Mouse (Mus musculus): ENCODE measurements around the gene Tmem212. TPM values are rescaled to one million over a fixed set of nuclear protein-coding genes. Genes with fewer than 3 reads are reported as not detected.

The Tmem212 gene
- total RNA-seq, 2 experiments from 2014 or later, result not detected

DNA sequence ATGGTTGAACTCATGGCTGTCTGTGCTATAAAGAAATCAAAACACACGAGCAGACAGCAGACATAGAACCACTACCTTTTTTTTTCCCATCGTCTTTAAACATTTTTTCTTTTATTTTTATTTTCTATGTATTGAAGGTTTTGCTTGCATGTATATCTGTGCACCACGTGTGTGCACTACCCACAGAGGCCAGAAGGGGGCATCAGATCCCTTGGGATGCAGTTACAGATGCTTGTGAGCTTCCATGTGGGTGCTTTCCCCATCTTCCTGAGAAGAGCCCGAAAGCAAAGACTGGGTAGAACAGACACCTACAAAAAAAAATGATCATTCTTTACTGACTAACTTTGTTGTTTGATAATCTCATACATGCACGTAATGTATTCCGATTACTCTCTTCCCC lies 5.7 kb upstream of the Tmem212 start:
- ATAC-seq (replicated peaks; ENCODE audit: poor library complexity, severe bottlenecking), result no peak

DNA sequence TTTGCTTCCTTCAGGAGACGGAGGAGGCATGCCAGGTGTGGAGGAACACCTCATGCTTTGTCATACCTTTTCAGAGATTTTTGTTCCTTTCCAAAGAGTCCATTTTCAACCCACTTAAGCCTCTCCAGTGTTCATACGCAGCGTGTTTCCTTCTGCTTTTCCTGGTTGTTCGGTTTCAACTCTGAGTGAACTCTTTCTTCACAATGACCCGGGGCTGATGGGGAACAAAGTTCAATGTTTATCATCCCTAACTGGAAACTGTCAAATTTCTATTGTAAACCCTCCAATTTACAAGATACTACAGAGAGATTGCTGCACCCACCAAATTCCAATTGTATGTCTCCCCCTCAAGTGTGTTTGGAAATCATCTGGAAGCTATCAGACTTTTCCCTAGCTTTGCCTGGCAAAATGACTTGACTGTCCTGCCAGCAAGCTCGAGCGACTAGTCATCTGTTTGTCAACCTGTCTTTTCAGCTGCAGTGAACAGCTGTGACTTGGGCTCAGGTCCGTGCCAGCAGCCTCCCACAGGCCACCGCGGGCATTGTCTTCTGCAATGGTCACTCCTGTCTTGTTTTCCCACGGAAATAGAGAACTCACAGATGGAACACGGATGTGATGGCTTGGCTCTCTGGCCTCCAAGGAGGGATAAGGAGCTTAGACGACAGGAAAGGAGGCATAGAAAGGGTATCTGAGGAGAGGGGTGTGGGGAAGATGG lies 3.0 kb upstream of the Tmem212 start:
- ATAC-seq (replicated peaks; ENCODE audit: poor library complexity, severe bottlenecking), result no peak; the same call in 1 of the 2 replicates

DNA sequence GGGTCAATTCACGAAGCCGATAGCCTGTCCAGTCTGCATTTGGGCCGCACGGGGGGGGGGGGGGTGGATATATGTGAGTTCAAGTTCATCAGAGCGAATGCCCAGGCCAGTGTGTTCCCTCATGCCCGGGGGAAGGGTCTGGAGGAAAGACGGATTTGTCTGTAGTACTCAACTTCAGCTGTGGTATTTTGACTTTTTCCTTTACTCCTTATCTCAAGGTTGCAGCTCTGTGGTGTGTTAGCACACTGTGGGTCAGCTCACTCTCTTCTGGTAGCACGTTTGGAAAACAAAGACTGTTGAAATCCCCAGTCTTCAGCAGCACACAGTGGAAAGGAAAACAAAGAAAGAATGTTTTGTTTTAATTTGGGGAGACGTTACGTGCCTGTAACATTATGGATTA lies 2.0 kb upstream of the Tmem212 start:
- peak; percentile 27; the same call in 1 of the 2 replicates for ATAC-seq (replicated peaks; ENCODE audit: poor library complexity, severe bottlenecking)

DNA sequence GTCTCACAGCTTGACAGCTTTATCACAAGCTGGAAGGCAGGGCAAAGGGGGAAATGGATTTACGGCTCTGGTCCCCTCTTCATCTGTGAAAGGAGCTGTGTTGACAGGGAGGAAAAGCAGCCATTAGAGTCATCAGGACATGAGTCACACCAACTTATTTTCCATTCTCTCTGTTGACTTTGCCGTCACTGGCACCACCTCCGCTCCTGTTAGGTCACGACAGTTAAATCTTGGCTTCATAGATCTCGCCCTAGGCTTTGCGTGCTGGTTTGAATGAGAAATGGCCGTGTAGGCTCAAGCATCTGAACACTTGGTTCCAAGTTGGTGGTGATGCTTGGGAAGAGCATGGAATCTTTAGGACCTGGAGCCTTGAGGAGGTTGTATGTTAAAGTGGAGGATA lies 9.6 kb downstream of the Tmem212 start:
- no peak for ATAC-seq (replicated peaks; ENCODE audit: poor library complexity, severe bottlenecking)

DNA sequence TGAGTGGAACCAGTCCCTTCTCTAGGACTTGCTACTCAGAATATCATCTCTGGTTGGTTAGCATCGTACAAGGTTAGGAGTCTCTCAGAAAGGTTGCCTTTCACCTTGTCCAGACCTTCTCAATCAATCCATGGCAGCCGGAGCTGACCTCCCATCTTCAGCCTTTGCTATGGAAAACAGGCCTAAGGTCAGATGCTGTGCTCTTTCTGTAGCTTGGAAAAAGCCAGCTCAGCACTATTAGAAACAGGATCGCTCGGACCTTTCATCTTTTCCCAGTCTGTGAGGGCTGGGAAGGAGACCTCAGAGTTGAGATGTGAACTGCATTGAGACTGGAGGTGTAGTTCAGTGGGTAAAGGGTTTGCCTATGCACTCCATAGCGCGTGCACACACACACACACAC lies 10.6 kb downstream of the Tmem212 start:
- ATAC-seq (replicated peaks; ENCODE audit: poor library complexity, severe bottlenecking), result no peak

DNA sequence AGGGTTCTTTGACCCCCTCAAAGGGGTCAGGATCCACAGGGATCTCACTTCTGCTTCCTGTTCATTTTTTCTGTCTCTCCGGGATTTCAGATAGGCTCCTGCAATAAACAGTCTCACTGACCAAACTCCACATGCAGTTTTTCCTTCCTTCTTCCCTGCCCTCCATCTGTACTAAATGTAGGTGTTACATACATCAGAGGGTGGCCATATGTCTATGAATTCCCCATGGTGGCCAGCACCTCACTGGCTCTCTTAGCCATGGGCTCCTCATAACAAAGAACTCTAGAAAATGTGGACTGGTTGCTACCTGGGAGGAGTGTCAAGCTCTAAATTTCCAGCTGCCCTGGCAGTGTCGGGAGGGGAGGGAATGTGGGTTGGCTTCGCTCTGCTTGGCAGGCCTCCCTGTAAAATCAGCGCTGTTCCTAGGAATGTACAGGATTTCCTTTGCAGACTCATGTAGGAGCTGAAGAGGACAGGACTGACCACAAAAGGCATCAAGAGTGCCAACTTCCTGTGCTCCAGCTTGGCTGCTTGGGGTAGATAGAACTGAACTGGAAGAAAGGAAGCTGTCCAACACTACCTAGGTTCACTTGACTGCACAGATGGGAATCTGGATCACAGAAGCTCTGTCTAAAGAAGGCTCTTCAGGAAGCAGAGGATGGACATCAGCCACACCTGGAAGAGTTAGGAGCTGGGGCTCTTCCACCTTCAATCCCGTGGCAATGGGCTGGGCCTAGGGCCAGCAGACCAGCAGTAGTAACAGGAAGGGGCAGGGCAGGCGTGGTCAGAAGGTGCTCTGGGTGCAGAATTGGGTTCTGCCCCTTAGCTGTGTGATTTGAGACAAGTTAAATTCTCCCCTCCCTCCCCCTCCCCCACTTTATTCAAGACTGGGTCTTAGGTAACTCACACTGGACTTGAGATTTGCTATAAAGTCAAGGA lies 14.0 kb downstream of the Tmem212 start:
- ATAC-seq (replicated peaks; ENCODE audit: poor library complexity, severe bottlenecking), result no peak

DNA sequence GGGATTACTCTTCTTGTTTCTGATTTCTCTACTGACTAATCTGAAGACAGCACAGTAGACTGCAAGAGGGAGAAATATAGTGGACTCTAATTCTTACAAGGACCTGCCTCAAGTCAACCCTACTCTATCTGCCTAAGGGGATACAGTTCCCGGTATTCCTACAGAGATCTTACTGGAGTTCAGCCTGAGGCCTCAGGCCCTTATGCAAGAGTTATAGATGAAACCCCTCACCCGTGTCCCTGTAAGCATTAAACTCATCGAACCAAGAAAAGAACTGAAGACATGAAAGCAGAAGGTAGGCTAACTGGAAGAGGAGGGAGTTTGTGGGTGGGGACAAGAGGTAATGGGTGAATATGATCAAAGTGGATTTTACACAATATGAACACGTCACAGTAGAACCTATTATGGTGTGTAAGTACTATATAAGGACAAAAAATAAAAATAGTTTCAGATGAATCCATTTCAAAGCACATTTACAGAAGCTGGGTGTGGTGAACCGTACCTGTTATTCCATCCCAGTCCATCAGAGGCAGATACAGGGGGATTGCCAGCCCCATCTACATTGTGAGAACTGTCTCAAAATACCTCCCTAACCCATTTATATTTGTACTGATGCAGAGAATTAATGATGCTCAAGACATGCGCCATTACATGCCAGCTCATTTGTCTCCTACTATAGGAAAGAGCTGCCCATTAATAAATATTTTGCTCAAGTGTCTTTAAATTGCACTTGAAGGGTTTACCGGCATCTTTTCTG lies 17.1 kb downstream of the Tmem212 start:
- ATAC-seq (replicated peaks; ENCODE audit: poor library complexity, severe bottlenecking), result no peak

DNA sequence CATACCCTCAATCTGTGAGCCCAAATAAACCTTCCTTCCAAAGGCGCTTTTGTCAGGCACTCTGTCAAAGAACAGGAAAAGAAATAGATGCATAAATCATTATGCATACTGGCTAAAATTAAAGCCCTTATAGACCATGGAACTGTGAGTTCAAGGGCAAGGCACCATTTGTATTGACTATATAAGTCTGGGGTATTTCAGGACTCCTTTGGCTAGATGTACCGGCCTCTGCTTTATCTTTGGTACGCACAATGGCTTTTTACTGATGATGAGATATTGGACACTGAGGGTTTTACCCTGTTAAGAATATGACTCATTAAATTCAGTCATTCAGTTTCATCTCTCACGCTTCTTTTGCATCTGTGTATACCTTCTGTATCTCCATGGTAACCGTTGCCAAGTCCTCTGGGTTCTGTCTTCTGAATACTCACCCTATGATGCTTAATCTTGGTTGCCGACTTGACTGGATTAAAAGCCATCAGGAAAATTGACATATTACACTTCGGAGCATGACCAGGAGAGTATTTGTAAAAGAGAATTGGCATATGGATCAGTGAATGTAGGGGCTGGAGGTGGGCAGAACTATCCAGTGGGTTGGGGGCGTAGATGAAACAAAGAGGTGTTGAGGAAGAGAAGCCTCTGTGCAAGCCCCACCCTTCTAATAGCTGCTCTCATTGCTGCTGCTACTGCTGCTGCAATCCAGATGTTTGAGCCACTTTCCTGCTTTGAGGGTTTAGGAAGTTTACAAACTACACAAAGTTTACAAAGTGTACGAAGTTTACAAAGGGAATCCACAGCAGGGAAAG lies 22.7 kb downstream of the Tmem212 start:
- ATAC-seq (replicated peaks; ENCODE audit: poor library complexity, severe bottlenecking), result no peak

DNA sequence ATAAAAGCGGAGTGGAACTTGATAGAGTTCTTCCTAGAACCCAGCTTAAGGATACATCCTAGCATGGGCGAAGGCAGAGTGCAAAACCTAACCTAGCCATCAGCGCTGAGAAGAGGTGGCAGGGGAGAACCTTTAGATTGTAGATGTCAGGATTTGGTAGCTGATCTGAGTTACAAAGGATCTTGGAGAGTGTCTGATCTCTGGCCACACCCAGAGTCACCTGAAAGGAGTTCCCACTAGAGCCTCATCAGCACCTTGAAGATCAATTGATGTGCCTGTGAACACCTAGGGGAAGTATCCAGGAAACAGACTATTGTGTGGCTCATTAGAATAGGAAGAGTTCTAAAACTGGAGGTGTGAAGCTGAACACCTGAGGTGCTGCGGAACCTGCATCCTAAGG lies 23.7 kb downstream of the Tmem212 start:
- ATAC-seq (replicated peaks; ENCODE audit: poor library complexity, severe bottlenecking), result no peak

DNA sequence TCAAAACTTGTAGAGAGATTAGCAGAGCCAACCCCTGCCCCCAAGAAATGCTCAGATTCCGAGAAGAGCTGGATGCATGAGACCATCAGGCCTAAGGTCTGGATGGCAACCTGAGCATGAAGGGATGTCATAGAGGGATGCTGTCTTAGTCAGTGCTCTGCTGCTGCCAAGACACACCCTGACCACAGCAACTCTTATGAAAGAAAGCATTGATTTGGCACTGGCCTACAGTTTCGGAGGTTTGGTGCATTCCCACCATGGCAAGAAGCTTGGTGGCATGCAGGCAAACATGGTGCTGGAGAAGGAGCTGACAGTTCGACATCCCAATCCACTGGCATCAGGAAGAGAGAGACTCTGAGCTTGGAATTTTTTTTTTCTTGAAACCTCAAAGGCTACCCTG lies 24.3 kb downstream of the Tmem212 start:
- no peak for ATAC-seq (replicated peaks; ENCODE audit: poor library complexity, severe bottlenecking)

DNA sequence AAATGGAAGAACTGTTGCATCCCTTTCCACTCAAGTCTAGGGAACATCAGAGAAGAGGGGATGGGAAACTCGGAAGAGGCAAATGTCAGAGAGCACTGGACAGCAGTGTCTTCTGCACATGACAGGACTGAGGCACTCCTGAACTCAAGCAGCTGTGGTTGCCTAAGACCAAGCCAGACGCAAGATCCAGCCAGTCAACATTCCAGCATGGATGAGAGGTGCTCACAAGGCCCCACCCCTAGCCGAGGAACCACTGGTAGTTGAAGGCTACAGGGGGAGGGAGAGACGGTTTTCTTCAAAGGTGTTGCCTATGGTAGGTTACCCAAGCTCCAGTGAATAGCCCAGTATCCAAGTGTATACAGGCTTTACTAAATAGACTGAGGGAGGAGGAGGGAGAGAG lies 24.8 kb downstream of the Tmem212 start:
- ATAC-seq (replicated peaks; ENCODE audit: poor library complexity, severe bottlenecking), result no peak

DNA sequence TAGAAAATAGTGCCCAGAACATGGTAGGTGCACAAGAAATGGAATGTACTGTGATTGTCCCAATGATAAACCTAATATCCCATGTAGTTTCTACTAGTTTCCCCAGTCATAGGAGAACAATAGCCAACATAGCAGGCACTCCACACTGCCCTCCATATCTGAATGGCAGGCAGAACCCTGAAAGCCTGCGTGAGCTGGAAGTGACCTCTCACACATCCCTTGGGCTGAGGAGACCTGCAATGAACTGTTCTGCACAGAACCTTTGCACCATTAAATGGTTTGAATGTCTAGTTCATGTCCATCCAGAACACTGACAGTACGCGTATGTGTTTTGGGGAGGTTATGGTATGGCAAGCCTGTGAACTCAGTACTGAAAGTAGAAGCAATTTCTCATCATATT lies 27.5 kb downstream of the Tmem212 start:
- no peak for ATAC-seq (replicated peaks; ENCODE audit: poor library complexity, severe bottlenecking)

DNA sequence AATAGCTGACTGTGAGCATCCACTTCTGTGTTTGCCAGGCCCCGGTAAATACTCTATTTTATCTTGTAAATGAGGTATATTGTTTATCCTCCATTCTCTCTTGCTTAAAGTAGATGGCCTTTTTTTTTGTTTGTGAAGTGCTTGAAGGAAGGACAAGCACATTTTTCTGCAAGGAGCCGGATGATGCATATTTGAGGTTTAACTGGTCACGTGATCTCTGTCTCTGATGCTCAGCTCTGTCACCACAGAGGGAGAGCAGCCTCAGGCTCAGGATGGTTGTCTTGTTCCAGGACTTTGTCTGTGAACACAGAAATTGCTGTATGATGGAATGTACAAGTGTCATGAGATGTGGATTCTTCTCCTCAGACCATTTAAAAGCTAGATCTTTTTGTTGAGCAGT lies 28.4 kb downstream of the Tmem212 start:
- no peak for ATAC-seq (replicated peaks; ENCODE audit: poor library complexity, severe bottlenecking)

DNA sequence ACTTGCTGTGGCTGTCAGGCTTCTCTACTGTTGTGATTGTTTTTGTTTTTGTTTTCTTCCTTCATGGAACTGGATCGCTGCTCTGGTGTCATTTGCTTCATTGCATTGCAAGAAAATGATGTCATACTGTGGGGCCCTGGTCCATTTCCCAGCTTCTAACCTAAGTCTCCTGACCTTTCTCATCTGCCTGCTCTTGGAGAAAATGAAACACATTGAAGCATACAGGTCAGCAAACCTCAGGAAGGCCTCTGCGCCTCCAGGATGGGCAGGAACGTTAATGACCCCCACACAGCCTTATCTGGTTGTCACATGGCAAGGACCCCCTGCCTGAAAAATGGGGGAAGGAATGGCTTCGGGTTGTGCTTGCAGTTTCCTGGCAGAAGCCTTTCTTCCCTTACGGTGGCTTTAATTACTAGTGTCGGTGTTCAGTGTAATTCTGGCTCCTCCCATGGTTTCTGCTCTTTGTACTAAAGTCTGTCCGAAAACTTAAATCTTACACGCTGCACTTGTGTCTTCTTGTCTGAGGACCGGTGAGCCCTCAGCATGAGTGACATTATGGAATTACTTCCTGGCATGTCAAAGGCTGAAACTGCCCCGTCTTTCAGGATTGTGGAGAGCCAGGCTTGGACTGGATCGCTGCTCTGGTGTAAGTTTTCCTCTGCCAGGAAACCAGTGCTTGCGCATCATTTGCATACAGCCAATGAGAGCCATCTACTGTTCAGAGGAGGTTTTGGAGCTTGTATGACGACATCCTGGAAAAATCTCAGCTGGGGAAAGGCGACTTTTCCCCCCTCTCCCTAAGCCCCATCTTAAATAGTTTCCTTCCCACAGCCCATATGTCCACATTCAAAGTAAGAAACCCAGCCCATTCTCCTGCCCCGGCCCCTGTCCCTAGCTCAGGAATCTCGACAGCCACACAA lies 33.1 kb downstream of the Tmem212 start:
- ATAC-seq (replicated peaks; ENCODE audit: poor library complexity, severe bottlenecking), result peak; percentile 82

DNA sequence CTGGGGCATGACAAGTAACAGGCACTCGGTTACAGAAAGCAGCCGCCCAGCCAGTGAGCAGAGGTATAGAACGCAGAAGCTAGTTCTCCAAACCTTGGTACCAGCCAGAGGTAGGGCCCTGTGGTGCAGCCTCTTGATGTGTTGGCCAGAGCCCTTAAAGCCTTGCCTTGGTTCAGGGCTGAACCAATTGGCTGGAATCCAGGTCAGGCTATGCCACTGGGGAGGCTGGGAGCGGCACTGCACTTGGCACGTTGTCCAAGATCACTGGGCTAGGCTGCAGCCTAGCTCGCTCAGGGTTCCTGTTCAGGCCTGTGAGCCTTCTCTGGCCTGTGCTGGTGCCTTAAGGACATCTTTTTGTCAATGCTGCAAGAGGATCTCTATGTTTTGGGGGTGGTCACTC lies 34.6 kb downstream of the Tmem212 start:
- no peak for ATAC-seq (replicated peaks; ENCODE audit: poor library complexity, severe bottlenecking)

DNA sequence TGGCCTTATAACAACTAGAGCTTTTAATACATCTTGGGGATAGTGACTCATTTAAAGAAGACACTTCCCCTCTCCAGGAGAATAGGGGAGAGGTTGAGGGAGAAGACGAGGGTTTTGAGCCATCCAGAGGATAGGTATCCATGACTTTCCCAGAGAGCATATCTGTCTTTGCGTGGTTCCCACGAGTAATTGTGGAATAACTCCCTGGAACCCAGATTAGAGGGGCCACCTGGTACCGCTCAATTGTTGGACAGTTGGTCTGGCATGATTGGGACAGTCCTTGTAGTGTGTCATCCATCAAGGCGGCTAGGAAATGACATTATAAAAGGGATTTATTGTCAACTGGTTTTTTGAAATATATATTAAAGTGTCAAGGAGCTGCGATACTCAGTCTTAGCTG lies 35.1 kb downstream of the Tmem212 start:
- no peak for ATAC-seq (replicated peaks; ENCODE audit: poor library complexity, severe bottlenecking)

DNA sequence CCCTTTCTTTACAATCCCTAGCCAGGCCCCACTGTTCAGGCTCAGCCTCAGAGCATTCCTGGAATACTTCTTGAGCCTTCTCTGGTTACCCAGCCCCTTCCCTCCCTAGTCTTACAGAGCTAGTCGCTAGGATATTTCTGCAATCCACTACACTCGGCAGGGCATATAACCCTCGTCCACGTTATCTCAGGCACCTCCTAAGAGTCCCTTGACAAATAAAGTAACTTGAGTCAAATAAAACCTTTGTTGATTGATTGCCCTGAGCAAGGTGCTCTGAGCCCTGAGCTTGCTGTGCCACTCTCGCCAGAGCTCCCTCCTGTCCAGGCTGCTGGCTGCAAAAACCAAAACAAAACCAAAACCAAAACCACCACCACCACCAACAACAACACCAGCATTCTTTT lies 37.0 kb downstream of the Tmem212 start:
- ATAC-seq (replicated peaks; ENCODE audit: poor library complexity, severe bottlenecking), result 0 out of 2 replicates have a peak, but pooled peaks have one; percentile 38

DNA sequence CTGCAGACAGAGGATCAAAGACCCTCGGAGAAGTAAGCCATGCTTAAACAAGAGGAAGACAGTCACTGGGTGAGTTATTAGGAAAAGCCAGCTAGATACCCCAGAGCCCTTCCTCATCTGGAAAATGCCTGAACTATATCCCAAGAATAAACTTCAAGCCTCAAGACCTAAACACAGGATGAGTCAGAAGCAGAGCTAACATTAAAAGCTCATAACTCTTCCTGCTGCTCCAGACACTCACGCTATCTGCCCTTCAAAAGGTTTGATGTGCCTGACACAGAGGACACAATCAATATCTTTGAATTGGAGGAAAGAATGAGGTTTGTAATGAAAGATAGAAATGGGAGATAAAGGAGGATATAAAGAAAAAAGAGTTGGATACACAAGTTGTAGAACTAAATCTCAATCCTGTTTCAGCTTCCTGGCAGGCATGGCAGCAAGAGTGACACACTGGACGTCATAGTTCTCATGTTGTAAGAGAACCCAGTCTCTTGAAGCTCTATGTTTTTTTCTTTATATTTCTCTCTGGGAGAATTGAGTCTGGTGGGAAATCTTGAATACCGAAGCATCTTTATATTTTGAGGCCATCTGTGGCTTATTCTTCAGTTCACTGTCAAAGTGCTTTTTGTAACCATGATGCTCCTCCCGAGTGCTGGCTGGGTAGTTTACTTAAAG lies 37.6 kb downstream of the Tmem212 start:
- ATAC-seq (replicated peaks; ENCODE audit: poor library complexity, severe bottlenecking), result no peak

All from granulocyte monocyte progenitor cell, adult 5-6 weeks (primary cell).